Mouse (Mus musculus) lung, postnatal 0 days (tissue): ENCODE measurements around the gene Lgr6.

Experiments used
- CTCF ChIP-seq: IDR thresholded peaks from 2 replicates; pipeline ENCODE4 v1.5.1; 2016; ENCODE audit warnings: antibody characterized with exemption, mild to moderate bottlenecking
- EP300 ChIP-seq: IDR thresholded peaks from 2 replicates; pipeline ENCODE4 v1.6.1; 2016; ENCODE audit warnings: antibody characterized with exemption, mild to moderate bottlenecking, control low read depth

- TF ChIP-seq EP300 (no peak), CTCF (no peak)
These were observed 84.7 kb downstream of the Lgr6 start for GRCm38 (mm10) chr1:135020281-135020940.
